Mouse (Mus musculus) Patski (cell line): ENCODE measurements around the gene Wdhd1. TPM values are rescaled to one million over a fixed set of nuclear protein-coding genes. Genes with fewer than 3 reads are reported as not detected.
A peak's percentile ranks its signal among the peaks of the same experiment; 100 is the strongest.

ENCODE experiments used
- ATAC-seq: fragments of 100-300 bp; one replicate; pipeline ENCODE4 v1.8.0; 2021
- CTCF ChIA-PET: fragments of 350-600 bp; sonication (Branson Sonifier 250); formaldehyde crosslinking; loops from one replicate; lab custom pipeline; 2022; ENCODE audit warnings: inconsistent platforms; lab: Charles Lee
- POLR2A ChIA-PET: fragments of 350-600 bp; sonication (Branson Sonifier 250); formaldehyde crosslinking; loops from one replicate; lab custom pipeline; 2022; ENCODE audit warnings: antibody characterized with exemption, inconsistent platforms; lab: Charles Lee
- DNase-seq: peaks from one replicate; pipeline ENCODE4 v3.0.0-alpha.2; 2011; ENCODE audit warnings: low read depth, low spot score
- H3K27me3 ChIP-seq: fragments of 371-371 bp; one replicate; pipeline ENCODE4 v1.5.1; 2021
- CTCF ChIP-seq: fragments of 100-300 bp; IDR thresholded peaks from one replicate; pipeline ENCODE4 v1.5.1; 2021
- in situ Hi-C: fragments of 300-500 bp; cut with MboI; formaldehyde crosslinking; loops from 3 replicates; pipeline ENCODE4 v1.11.1; 2018; ENCODE audit warnings: low pct_unique_long_range_greater_than_20kb, mixed read lengths
- polyA plus RNA-seq: library from polyadenylated mRNA; unstranded; gene quantifications from one replicate; pipeline ENCODE4 v1.2.3, GENCODE M21; 2021

Wdhd1 gene
- polyA plus RNA-seq, 1 experiment from 2014 or later, result 10.6 TPM

- in situ Hi-C loops, result no loop called here
- POLR2A ChIA-PET, result no interaction called here
These were observed 26.4 kb upstream of the Wdhd1 start for GRCm38 (mm10) chr14:47302885-47303680.

DNA sequence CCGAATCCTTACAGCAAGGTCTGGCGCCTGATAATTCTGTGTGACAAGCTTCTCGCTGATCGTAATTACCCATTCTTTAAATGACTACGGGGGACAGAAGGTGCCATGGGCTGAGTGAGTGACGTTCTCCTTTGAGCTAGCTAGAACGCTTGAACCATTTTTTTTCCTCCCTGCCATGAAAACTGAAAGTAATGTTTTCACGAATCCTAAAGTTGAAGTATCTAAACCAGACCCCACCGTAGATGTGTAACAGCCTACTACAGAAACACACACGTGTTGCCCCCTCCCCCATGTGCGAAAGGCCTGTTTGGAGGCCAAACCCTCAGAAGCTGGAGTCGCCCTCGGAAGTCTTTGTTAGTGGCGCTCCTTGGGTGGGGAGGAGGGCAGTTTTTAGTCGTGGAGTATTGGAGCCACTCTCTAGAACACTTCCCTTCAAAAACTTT is 22.2 kb upstream of the Wdhd1 start:
- in situ Hi-C loops, result no loop called here
- TF ChIP-seq CTCF, result no peak
- DNase-seq (no peak), ATAC-seq (no peak)
- H3K27me3 ChIP-seq, result no peaks in the 10 kb centered on the region
- POLR2A ChIA-PET, result no interaction called here
- CTCF ChIA-PET, result interaction anchor here (1.4 to 2.4 kb wide), 2 partner anchors 10 to 97 kb away, joined by 3 to 12 read pairs; no protein-coding TSS in a partner anchor

More at GRCm38 (mm10) chr14:47302885-47303680, 26.4 kb upstream of the Wdhd1 start:
- peak; percentile 77 for DNase-seq
- H3K27me3 ChIP-seq, result no peaks in the 10 kb centered on the region
- no peak for TF ChIP-seq CTCF
- CTCF ChIA-PET, result no interaction called here
- ATAC-seq, result peak; percentile 82

DNA sequence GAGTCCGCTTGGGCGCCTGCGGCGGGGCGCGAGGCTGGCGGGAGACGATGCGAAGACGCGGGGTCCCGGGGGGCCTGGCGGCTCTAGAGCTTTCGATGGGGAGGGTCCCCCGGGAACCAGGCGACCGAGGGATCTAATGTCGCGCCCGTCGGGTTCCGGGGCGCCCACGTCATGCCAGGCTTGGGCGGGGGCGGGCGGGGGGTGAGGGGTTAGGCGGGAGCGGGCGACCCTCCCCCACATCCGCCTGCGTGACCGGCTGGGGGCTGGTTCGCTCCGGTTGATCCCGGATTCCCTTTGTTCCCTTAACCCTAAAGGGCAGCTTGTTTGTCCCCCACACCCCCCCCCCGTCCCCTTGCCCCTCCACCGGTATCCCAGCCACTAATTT is 21.7 kb upstream of the Wdhd1 start:
- ChIA-PET POLR2A (no interaction called here), CTCF (interaction anchor here (1.4 to 2.4 kb wide), 2 partner anchors 10 to 98 kb away, joined by 3 to 12 read pairs; no protein-coding TSS in a partner anchor)
- ATAC-seq, result peak; percentile 17
- in situ Hi-C loops, result no loop called here
- TF ChIP-seq CTCF, result no peak
- no peak for DNase-seq
- no peaks in the 10 kb centered on the region for H3K27me3 ChIP-seq

GRCm38 (mm10) chr14:47297785-47298407 is 21.2 kb upstream of the Wdhd1 start, which contains the start of gene Mapk1ip1l:
Mapk1ip1l (plus strand) TSS chr14:47298266.
- TF ChIP-seq CTCF, result peak; percentile 100
- POLR2A ChIA-PET, result interaction anchor here (0.6 kb wide), 1 partner anchor 71 kb away, joined by 5 read pairs; no protein-coding TSS in a partner anchor
- no peak for DNase-seq
- peak; percentile 86 for ATAC-seq
- no peaks in the 10 kb centered on the region for H3K27me3 ChIP-seq
- in situ Hi-C loops, result no loop called here
- CTCF ChIA-PET, result interaction anchor here (1.1 to 2.4 kb wide), 3 partner anchors 10 to 22 kb away, joined by 3 to 12 read pairs (median 4); partner anchors contain the start of genes Socs4 and Wdhd1

GRCm38 (mm10) chr14:47296232-47296631 is 19.6 kb upstream of the Wdhd1 start:
- no peak for TF ChIP-seq CTCF
- DNase-seq (no peak), ATAC-seq (no peak)
- H3K27me3 ChIP-seq, result no peaks in the 10 kb centered on the region
- in situ Hi-C loops, result no loop called here
- ChIA-PET POLR2A (no interaction called here), CTCF (interaction anchor here (1.9 kb wide), 1 partner anchor 15 kb away, joined by 4 read pairs; no protein-coding TSS in a partner anchor)

GRCm38 (mm10) chr14:47294136-47294535 is 17.5 kb upstream of the Wdhd1 start:
- no peak for TF ChIP-seq CTCF
- CTCF ChIA-PET, result interaction anchor here (1.0 kb wide), 1 partner anchor 13 kb away, joined by 3 read pairs; no protein-coding TSS in a partner anchor

GRCm38 (mm10) chr14:47291772-47292171 is 15.1 kb upstream of the Wdhd1 start:
- no peak for DNase-seq
- in situ Hi-C loops, result no loop called here
- POLR2A ChIA-PET, result interaction anchor here (0.6 to 1.2 kb wide), 3 partner anchors 15 to 1958 kb away, joined by 3 to 4 read pairs (median 3); partner anchors contain the start of genes Socs4 and Wdhd1
- no peak for ATAC-seq
- no peaks in the 10 kb centered on the region for H3K27me3 ChIP-seq
- CTCF ChIA-PET, result interaction anchor here (0.8 to 1.8 kb wide), 5 partner anchors 9 to 105 kb away, joined by 3 to 7 read pairs (median 4); partner anchors contain the start of genes Socs4 and Wdhd1
- no peak for TF ChIP-seq CTCF

More at GRCm38 (mm10) chr14:47294136-47294535, 17.5 kb upstream of the Wdhd1 start:
- no peak for ATAC-seq
- no peak for DNase-seq
- POLR2A ChIA-PET, result no interaction called here
- in situ Hi-C loops, result no loop called here
- no peaks in the 10 kb centered on the region for H3K27me3 ChIP-seq

DNA sequence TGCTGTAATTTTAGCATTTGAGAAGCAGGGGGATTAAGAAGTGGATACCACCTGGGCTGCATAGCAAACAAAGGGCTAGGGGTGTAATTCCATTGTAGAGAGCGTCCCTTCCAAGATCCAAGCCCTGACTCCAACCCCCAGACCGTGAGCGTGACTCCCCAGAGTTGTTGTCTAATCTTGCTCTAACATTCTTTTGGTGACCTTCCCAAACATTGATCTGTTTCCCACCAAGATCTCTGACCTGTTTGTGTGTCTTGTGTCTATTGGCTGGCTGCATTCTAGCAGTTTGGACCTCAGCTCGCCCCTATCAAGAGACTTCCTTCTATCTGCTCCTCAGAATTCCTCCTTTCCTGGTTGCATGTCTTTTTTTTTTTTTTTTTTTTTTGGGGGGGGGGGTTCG is 10.4 kb upstream of the Wdhd1 start:
- no peak for TF ChIP-seq CTCF
- no peaks in the 10 kb centered on the region for H3K27me3 ChIP-seq
- POLR2A ChIA-PET, result no interaction called here

GRCm38 (mm10) chr14:47286215-47286614 is 9.6 kb upstream of the Wdhd1 start:
- no peak for ATAC-seq
- CTCF ChIA-PET, result interaction anchor here (1.1 kb wide), 1 partner anchor 9 kb away, joined by 3 read pairs; the partner anchor contains the start of genes Socs4 and Wdhd1
- POLR2A ChIA-PET, result no interaction called here
- in situ Hi-C loops, result no loop called here
- no peak for TF ChIP-seq CTCF
- no peak for DNase-seq
- no peaks in the 10 kb centered on the region for H3K27me3 ChIP-seq

More for the DNA sequence above, 10.4 kb upstream of the Wdhd1 start:
- CTCF ChIA-PET, result no interaction called here
- no peak for DNase-seq
- no peak for ATAC-seq
- in situ Hi-C loops, result no loop called here

DNA sequence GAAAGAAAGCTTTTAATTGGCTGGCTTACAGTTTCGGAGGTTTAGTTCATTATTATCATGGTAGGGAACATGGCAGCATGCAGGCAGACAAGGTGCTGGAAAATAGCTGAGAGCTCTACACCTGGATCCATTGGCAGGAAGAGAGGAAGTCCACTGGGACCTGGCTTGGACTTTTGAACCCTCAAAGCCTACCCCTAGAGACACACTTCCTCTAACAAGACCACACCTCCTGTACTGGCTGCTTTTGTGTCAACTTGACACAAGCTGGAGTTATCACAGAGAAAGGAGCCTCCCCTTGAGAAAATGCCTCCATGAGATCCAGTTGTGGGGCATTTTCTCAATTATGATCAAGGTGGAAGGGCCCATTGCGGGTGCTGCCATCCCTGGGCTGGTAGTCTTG is 8.6 kb upstream of the Wdhd1 start:
- DNase-seq (no peak), ATAC-seq (no peak)
- in situ Hi-C loops, result no loop called here
- H3K27me3 ChIP-seq, result no peaks in the 10 kb centered on the region
- ChIA-PET POLR2A (interaction anchor here (0.6 to 1.0 kb wide), 3 partner anchors 8 to 181 kb away, joined by 3 to 6 read pairs (median 5); partner anchors contain the start of genes Socs4 and Wdhd1), CTCF (interaction anchor here (1.1 kb wide), 1 partner anchor 8 kb away, joined by 3 read pairs; the partner anchor contains the start of genes Socs4 and Wdhd1)
- no peak for TF ChIP-seq CTCF
